Mouse (Mus musculus): ENCODE results near the gene Gpc5. TPM values are rescaled to one million over a fixed set of nuclear protein-coding genes. Genes with fewer than 3 reads are reported as not detected.

Gene Gpc5
- polyA plus RNA-seq, 1 experiment from 2014 or later, result 2.5 TPM

DNA sequence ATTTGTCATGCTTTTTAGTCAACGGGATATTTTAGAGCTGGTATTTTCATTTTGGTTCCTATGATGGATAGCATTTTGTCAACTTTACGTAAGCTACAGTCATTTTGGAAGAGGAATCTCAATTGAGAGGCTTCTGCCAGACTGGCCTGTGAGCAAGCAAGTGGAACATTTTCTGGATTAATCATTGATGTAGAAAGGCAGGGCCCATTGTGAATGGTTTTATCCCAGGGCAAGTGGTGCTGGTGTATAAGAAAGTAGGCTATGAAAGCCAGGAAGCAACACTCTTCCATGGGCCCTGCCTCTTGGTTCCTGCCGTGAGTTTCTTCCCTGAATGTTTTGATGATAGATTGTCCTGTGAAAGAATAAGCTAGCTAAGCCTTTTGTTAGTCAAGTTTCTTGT is 777.1 kb downstream of the Gpc5 start:
- Histone ChIP-seq H3K9ac (ENCODE audit: low read length) (no peak overlapping the region), H3K4me2 (ENCODE audit: low read depth, severe bottlenecking) (no peak overlapping the region), H3K4me1 (ENCODE audit: control insufficient read depth, insufficient read depth, low read length) (no peaks in the 10 kb centered on the region), H3K27ac (replicated peaks; ENCODE audit: low read depth, low read length) (no peak overlapping the region), H3K27me3 (ENCODE audit: control insufficient read depth, insufficient read depth, low read length) (no peaks in the 10 kb centered on the region), H3K36me3 (ENCODE audit: control insufficient read depth, insufficient read depth, low read length) (no peaks in the 10 kb centered on the region), H3K4me3 (ENCODE audit: low read depth, low read length) (no peak overlapping the region), H3K9me3 (ENCODE audit: control insufficient read depth, low read length) (no peaks in the 10 kb centered on the region)
- whole genome bisulfite sequencing, result 85% methylated on average over 3 of the region's 3 CpGs
- ATAC-seq (ENCODE audit: insufficient number of reproducible peaks, low FRiP score, low TSS enrichment, low read depth) (no peak), DNase-seq (ENCODE audit: low spot score) (no peak)

GRCm38 (mm10) chr14:115976062-115976461 is 884.0 kb downstream of the Gpc5 start:
- H3K4me3 ChIP-seq (ENCODE audit: low read depth, low read length), result no peak overlapping the region
- no peaks in the 10 kb centered on the region for H3K9me3 ChIP-seq (ENCODE audit: control insufficient read depth, low read length)
- DNase-seq (ENCODE audit: low spot score) (no peak), ATAC-seq (ENCODE audit: insufficient number of reproducible peaks, low FRiP score, low TSS enrichment, low read depth) (no peak)
- H3K27ac ChIP-seq (replicated peaks; ENCODE audit: low read depth, low read length), result no peak overlapping the region
- H3K9ac ChIP-seq (ENCODE audit: low read length), result no peak overlapping the region
- 81% methylated on average over 1 of the region's 1 CpGs for whole genome bisulfite sequencing
- no peaks in the 10 kb centered on the region for H3K27me3 ChIP-seq (ENCODE audit: control insufficient read depth, insufficient read depth, low read length)
- H3K4me1 ChIP-seq (ENCODE audit: control insufficient read depth, insufficient read depth, low read length), result no peaks in the 10 kb centered on the region
- no peaks in the 10 kb centered on the region for H3K36me3 ChIP-seq (ENCODE audit: control insufficient read depth, insufficient read depth, low read length)
- no peak overlapping the region for H3K4me2 ChIP-seq (ENCODE audit: low read depth, severe bottlenecking)

DNA sequence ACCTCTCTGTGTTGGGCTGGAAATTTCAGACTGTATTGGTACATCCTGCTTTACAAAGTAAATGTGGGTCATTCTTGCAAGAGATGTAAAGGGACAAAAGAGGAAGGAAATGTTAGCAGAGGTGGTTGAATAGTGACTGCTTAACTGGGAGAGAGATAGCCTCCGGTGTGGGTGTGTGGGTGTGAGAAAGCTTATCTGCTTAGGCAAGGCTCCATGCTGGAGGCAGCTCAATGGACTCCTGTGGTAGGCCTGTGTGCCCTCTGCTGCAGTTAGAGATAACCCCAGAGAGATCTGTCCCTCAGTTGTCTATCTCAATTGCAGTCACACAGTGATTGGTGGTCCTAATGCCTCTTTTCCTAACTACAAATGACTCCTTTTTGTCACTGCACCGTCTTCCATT is 887.2 kb downstream of the Gpc5 start:
- Histone ChIP-seq H3K4me2 (ENCODE audit: low read depth, severe bottlenecking) (no peak overlapping the region), H3K4me3 (ENCODE audit: low read depth, low read length) (no peak overlapping the region), H3K36me3 (ENCODE audit: control insufficient read depth, insufficient read depth, low read length) (no peaks in the 10 kb centered on the region), H3K4me1 (ENCODE audit: control insufficient read depth, insufficient read depth, low read length) (no peaks in the 10 kb centered on the region), H3K27me3 (ENCODE audit: control insufficient read depth, insufficient read depth, low read length) (no peaks in the 10 kb centered on the region), H3K9me3 (ENCODE audit: control insufficient read depth, low read length) (no peaks in the 10 kb centered on the region), H3K9ac (ENCODE audit: low read length) (no peak overlapping the region), H3K27ac (replicated peaks; ENCODE audit: low read depth, low read length) (no peak overlapping the region)
- 73% methylated on average over 2 of the region's 2 CpGs for WGBS
- ATAC-seq (ENCODE audit: insufficient number of reproducible peaks, low FRiP score, low TSS enrichment, low read depth) (no peak), DNase-seq (ENCODE audit: low spot score) (no peak)

DNA sequence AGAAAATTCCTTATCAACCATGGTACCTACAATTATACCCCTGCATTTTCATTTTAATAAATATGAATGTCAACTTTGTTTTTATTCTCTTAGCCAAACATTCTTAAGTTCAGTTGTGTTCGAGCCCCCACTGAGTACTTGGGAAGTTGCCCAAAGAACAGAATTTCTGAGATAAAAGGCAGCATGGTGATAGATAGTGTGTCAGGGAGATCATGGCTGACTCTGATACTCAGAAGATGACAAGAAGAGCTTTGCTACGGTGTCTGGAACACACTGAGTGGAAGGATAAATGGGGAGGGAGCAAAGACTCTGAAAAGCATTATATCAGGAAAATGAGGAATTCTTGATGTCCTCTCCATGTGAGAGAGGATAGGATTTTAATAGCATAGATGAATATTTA is 898.7 kb downstream of the Gpc5 start:
- Histone ChIP-seq H3K36me3 (ENCODE audit: control insufficient read depth, insufficient read depth, low read length) (no peaks in the 10 kb centered on the region), H3K4me3 (ENCODE audit: low read depth, low read length) (no peak overlapping the region), H3K4me1 (ENCODE audit: control insufficient read depth, insufficient read depth, low read length) (no peaks in the 10 kb centered on the region; the same call in 1 of the 2 replicates), H3K27ac (replicated peaks; ENCODE audit: low read depth, low read length) (no peak overlapping the region), H3K27me3 (ENCODE audit: control insufficient read depth, insufficient read depth, low read length) (no peaks in the 10 kb centered on the region), H3K9me3 (ENCODE audit: control insufficient read depth, low read length) (no peaks in the 10 kb centered on the region), H3K4me2 (ENCODE audit: low read depth, severe bottlenecking) (no peak overlapping the region), H3K9ac (ENCODE audit: low read length) (no peak overlapping the region)
- WGBS, result 62% methylated on average over 2 of the region's 2 CpGs
- no peak for ATAC-seq (ENCODE audit: insufficient number of reproducible peaks, low FRiP score, low TSS enrichment, low read depth)
- DNase-seq (ENCODE audit: low spot score), result no peak

DNA sequence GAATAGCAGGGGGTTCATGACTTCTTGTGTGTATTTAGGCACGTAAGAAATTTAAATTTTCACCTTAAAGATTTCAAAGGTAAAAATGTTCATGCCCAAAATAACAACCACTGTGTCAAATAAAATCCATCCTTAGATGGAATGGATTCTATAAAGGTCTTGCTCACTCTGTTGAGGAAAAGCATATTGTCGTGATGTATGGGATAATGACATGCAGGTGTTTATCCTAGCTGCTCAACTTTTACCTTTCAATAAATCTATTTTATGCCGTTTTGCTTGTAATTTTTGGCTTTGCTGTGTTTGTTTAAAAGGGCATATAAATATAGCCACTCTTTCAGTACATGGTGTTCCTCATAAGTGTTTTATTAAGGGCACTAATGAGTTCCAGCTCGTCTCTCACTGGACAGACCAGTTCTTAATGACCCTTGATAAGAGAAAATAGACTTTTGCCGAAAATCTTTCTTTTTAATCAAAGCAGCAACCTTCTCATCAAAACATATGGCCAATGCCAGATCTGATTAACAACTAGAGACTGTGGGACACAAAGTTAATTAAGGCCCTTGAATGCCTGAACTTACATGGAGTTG is 901.6 kb downstream of the Gpc5 start:
- Histone ChIP-seq H3K27me3 (ENCODE audit: control insufficient read depth, insufficient read depth, low read length) (no peaks in the 10 kb centered on the region), H3K4me2 (ENCODE audit: low read depth, severe bottlenecking) (no peak overlapping the region), H3K27ac (replicated peaks; ENCODE audit: low read depth, low read length) (no peak overlapping the region), H3K9ac (ENCODE audit: low read length) (no peak overlapping the region), H3K4me1 (ENCODE audit: control insufficient read depth, insufficient read depth, low read length) (no peaks in the 10 kb centered on the region; the same call in 1 of the 2 replicates), H3K4me3 (ENCODE audit: low read depth, low read length) (no peak overlapping the region), H3K36me3 (ENCODE audit: control insufficient read depth, insufficient read depth, low read length) (no peaks in the 10 kb centered on the region), H3K9me3 (ENCODE audit: control insufficient read depth, low read length) (no peaks in the 10 kb centered on the region)
- ATAC-seq (ENCODE audit: insufficient number of reproducible peaks, low FRiP score, low TSS enrichment, low read depth) (peak; percentile 41; the same call in 1 of the 2 replicates), DNase-seq (ENCODE audit: low spot score) (no peak)
- 14% methylated on average over 5 of the region's 5 CpGs for WGBS

- Histone ChIP-seq H3K9ac (ENCODE audit: low read length) (no peak overlapping the region), H3K4me1 (ENCODE audit: control insufficient read depth, insufficient read depth, low read length) (no peaks in the 10 kb centered on the region), H3K27ac (replicated peaks; ENCODE audit: low read depth, low read length) (no peak overlapping the region), H3K36me3 (ENCODE audit: control insufficient read depth, insufficient read depth, low read length) (no peaks in the 10 kb centered on the region), H3K9me3 (ENCODE audit: control insufficient read depth, low read length) (no peaks in the 10 kb centered on the region), H3K27me3 (ENCODE audit: control insufficient read depth, insufficient read depth, low read length) (no peaks in the 10 kb centered on the region), H3K4me2 (ENCODE audit: low read depth, severe bottlenecking) (no peak overlapping the region), H3K4me3 (ENCODE audit: low read depth, low read length) (no peak overlapping the region)
- 22% methylated on average over 4 of the region's 4 CpGs for WGBS
- no peak for DNase-seq (ENCODE audit: low spot score)
- ATAC-seq (ENCODE audit: insufficient number of reproducible peaks, low FRiP score, low TSS enrichment, low read depth), result no peak
Observed at GRCm38 (mm10) chr14:115998931-115999330, 906.9 kb downstream of the Gpc5 start.

- 58% methylated on average over 4 of the region's 4 CpGs for WGBS
- H3K4me2 ChIP-seq (ENCODE audit: low read depth, severe bottlenecking), result no peak overlapping the region
- H3K9ac ChIP-seq (ENCODE audit: low read length), result no peak overlapping the region
- ATAC-seq (ENCODE audit: insufficient number of reproducible peaks, low FRiP score, low TSS enrichment, low read depth) (peak; percentile 48; the same call in 1 of the 2 replicates), DNase-seq (ENCODE audit: low spot score) (no peak)
- no peaks in the 10 kb centered on the region for H3K4me1 ChIP-seq (ENCODE audit: control insufficient read depth, insufficient read depth, low read length)
- H3K4me3 ChIP-seq (ENCODE audit: low read depth, low read length), result no peak overlapping the region
- H3K27ac ChIP-seq (replicated peaks; ENCODE audit: low read depth, low read length), result no peak overlapping the region
- H3K36me3 ChIP-seq (ENCODE audit: control insufficient read depth, insufficient read depth, low read length), result no peaks in the 10 kb centered on the region
- no peaks in the 10 kb centered on the region for H3K27me3 ChIP-seq (ENCODE audit: control insufficient read depth, insufficient read depth, low read length)
- H3K9me3 ChIP-seq (ENCODE audit: control insufficient read depth, low read length), result no peaks in the 10 kb centered on the region
Observed at GRCm38 (mm10) chr14:116087010-116087409, 995.0 kb downstream of the Gpc5 start.

DNA sequence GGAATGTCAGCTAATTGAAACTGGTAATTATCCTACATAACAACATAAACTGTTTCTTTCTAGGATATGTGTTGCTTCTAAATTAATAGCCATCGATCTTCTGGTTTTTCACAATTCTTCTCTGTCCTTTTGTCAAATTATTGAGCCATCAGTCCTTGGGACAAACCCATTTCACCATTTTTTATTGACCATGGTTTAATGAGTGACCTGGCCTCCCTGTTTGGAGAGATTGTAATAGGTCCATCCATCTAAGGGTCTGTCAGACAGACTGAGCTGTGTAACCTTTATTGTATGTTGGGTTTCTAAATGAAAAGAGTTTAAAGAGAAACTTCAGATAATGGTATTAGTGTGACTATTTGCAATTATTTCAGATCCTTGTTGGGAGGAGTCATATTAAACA is 1035.9 kb downstream of the Gpc5 start:
- Histone ChIP-seq H3K27ac (replicated peaks; ENCODE audit: low read depth, low read length) (no peak overlapping the region), H3K4me2 (ENCODE audit: low read depth, severe bottlenecking) (no peak overlapping the region), H3K9me3 (ENCODE audit: control insufficient read depth, low read length) (no peaks in the 10 kb centered on the region), H3K4me3 (ENCODE audit: low read depth, low read length) (no peak overlapping the region), H3K36me3 (ENCODE audit: control insufficient read depth, insufficient read depth, low read length) (no peaks in the 10 kb centered on the region), H3K9ac (ENCODE audit: low read length) (no peak overlapping the region), H3K4me1 (ENCODE audit: control insufficient read depth, insufficient read depth, low read length) (no peaks in the 10 kb centered on the region), H3K27me3 (ENCODE audit: control insufficient read depth, insufficient read depth, low read length) (no peaks in the 10 kb centered on the region)
- 89% methylated on average over 1 of the region's 1 CpGs for WGBS
- DNase-seq (ENCODE audit: low spot score) (no peak), ATAC-seq (ENCODE audit: insufficient number of reproducible peaks, low FRiP score, low TSS enrichment, low read depth) (no peak)

DNA sequence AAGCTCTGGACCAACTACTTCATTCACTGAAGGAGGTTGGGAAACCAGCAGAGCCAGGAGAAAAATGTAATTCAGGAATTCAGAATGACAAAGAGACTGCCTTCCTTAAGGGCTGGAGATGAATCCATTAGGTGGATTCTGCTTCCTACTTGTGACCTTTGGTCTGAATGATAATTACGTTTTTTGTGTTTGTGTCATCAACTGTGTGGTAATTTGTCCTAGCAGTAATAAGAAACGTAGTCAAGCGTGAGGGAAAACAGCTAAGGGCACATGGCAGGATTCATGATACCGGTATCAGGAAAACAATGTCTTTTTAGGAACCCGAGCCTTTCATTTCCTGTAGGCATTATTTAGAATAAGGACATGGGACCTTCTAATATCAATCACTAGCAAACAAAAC is 1045.3 kb downstream of the Gpc5 start:
- no peak for ATAC-seq (ENCODE audit: insufficient number of reproducible peaks, low FRiP score, low TSS enrichment, low read depth)
- WGBS, result 84% methylated on average over 5 of the region's 5 CpGs
- DNase-seq (ENCODE audit: low spot score), result no peak

More for the DNA sequence above, 1045.3 kb downstream of the Gpc5 start:
- Histone ChIP-seq H3K4me2 (ENCODE audit: low read depth, severe bottlenecking) (no peak overlapping the region), H3K9me3 (ENCODE audit: control insufficient read depth, low read length) (no peaks in the 10 kb centered on the region), H3K27me3 (ENCODE audit: control insufficient read depth, insufficient read depth, low read length) (no peaks in the 10 kb centered on the region), H3K36me3 (ENCODE audit: control insufficient read depth, insufficient read depth, low read length) (no peaks in the 10 kb centered on the region), H3K4me1 (ENCODE audit: control insufficient read depth, insufficient read depth, low read length) (no peaks in the 10 kb centered on the region), H3K4me3 (ENCODE audit: low read depth, low read length) (no peak overlapping the region), H3K27ac (replicated peaks; ENCODE audit: low read depth, low read length) (no peak overlapping the region), H3K9ac (ENCODE audit: low read length) (no peak overlapping the region)
